Mouse (Mus musculus): ENCODE data around the gene Zfp366. TPM values are rescaled to one million over a fixed set of nuclear protein-coding genes. Genes with fewer than 3 reads are reported as not detected.

Zfp366 gene
- total RNA-seq, 2 experiments from 2014 or later, result not detected

DNA sequence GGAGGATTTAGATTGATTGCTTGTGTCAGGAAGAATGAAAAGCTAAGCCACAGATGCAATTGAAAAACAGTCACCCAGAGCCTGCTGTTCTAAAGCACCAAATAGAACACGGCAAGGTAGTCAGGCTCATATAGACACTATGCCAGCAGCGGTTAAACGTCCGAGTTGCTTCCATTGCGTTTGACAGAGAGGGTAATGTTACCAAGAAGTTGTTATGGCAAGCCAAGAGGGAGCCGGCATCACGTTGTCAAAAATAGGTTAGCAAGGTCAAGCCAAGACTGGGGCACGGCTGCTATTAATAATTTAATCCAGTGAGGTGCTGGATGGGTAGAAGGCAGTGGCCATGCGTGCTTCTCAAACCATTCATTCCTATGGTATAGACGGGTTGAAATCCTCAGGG lies 950 bp downstream of the Zfp366 start:
- no peak for ATAC-seq (replicated peaks; ENCODE audit: low FRiP score, poor library complexity, severe bottlenecking)

DNA sequence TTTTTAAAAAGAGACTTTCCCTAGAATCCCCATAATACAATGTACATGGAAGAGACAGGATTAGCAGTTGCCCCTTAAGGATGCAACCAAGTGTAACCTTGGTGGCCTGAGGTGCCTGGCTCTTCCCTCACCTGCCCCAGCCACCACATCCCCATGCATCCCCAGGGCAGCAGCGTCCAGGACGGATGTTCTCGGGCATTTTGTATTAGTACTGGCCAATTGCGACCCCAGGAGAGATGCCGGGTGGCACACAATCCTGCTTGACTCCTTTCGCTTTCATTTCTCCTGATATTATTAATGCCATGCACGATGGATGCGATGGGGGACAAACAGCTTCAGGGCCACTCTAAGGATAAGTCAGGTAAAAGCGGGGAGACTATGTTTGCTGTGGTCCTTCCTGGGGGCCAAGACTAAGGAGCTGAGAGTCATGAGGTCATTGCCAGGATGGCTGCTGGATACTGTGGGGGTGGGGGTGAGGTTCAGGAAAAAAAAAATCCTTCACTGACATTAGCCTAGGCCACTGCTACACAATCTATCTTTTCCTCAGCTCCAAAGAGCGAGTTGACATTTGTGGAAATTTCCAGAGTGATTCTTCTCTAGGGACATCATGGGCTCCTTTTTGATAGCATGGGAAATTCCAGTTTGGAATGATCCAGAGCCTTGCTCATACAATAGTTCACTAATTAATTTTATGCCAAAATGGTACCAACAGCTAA lies 1.7 kb downstream of the Zfp366 start:
- ATAC-seq (replicated peaks; ENCODE audit: low FRiP score, poor library complexity, severe bottlenecking), result no peak

DNA sequence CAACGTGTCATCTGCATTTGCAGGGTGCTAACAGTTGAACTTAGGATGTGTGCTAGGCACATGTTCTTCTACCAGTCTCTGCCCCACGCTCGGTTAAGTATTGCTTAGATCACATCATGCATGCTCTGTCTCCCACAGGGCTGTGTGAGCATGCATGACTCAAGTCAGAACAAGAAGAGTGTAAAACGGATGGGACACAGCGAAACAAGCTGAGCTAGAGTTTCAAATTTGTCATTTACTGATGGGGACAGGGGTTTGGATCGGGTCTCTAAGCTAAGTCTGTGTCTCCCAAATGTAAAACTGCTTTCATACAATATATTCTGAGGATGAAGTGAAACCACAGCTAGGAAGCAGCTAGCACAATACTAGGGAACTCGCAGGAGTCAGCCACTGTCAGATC lies 2.2 kb downstream of the Zfp366 start:
- ATAC-seq (replicated peaks; ENCODE audit: low FRiP score, poor library complexity, severe bottlenecking), result no peak

DNA sequence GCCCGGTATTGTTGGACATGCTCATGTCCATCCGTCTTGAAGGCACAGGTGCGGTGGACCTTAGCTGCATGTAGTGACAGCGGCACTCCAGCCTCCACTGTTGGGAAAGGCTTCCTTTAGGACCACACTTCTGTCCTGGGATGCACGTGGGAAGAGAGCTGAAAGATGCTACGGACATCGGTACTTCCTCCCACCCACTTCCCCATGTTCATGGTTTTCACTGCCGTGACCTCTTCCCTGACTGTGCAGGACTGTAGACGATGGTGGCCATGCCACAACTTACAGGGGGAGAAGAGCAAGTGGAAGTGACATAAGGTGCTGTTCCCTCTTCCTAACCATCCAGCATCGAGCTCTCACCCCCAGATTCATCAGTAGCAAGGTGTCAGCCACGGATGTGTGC lies 2.8 kb downstream of the Zfp366 start:
- ATAC-seq (replicated peaks; ENCODE audit: low FRiP score, poor library complexity, severe bottlenecking), result no peak

DNA sequence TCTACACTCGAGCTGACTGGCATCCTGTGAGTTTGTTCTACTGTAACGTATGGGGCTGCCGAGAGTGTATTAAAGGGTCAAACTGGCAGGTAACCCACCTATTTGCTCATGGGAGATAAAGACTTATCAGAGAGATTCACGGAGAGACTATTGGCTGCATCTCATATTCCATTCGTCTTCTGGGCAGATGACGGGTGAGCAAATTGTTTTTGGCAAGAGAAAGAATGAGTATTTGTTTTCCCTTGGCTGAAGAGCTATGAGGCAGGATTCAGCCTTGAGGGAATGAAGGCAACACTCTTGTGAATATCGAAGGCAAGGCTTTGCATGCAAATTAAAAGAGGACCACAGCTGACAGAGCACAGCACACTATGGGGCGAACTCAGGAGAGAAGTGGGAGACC lies 4.0 kb downstream of the Zfp366 start:
- no peak for ATAC-seq (replicated peaks; ENCODE audit: low FRiP score, poor library complexity, severe bottlenecking)

DNA sequence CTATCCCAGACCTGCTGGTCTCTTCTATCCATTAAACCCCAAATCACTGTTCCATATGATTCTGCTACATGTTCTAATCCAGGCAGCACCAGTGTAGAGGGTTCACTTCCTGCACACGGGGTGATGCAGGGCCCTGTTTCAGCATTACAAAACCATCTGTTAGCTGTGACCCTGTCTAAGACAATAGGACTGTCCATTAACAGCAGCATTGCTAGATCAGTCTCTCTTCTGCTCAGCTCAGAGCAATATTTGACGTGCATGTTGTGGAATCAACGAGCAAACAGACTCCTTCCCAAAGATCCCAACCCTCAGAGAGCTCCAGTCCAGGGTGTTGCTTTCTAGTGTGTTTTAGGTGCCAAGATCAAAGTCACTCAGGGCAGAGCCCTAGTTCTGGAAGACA lies 5.0 kb downstream of the Zfp366 start:
- no peak for ATAC-seq (replicated peaks; ENCODE audit: low FRiP score, poor library complexity, severe bottlenecking)

DNA sequence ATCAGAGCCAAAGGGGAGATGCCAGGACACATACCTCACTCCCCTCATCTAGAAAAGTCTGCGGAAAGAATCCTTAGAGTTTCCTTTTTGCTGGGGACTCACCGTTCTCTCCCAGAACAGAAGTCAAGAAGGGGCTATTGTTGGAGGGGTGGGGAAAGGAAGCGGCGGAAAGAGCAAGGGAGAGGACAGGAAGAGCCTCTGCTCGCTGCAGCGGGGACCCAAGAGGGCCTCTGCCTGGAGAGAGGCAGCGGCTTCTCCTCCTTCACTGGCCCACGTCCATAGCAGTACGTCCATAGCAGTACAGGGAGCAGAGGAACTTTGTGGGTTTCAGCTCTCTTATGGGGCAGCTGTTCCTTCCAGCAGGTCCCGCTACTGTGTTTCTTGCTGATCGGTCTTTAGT lies 5.8 kb downstream of the Zfp366 start:
- ATAC-seq (replicated peaks; ENCODE audit: low FRiP score, poor library complexity, severe bottlenecking), result no peak

DNA sequence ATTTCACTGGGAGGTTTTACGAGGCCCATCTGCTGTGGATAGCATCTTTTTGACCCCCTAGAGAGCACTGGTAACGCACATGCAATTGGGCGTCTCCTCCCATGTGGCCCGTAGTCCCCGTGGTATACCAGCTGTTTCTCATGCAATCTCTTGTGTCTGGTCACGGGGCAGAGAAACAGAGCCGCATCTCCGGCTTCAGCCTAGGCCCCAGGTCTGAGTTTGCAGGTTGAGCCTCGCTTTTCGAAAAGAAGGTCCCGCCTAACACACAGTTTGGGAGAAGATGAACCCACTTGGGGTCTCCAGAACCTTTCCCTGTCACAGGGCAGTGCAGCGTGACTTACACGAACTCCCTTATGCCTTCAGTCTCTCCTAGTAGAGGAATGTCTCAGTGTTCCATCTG lies 6.4 kb downstream of the Zfp366 start:
- ATAC-seq (replicated peaks; ENCODE audit: low FRiP score, poor library complexity, severe bottlenecking), result no peak

DNA sequence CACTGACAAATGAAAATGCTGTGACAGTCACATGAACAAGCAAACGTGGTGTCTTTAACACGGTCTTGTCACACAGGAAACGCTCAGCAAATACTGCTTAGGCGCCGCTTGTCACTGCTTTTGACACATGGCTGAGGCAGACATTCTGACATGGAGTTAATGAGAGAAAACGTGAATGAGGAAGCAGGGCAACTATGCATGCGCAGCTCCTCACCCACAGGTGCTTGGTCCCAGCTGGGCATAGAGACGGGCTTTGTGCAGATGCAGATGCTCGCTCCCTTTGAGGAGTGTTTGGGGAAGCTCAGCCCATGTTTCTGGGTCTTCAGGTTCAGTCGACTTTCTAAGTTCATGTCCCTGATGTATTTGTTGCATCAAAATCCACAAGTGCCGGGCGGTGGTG lies 11.7 kb downstream of the Zfp366 start:
- ATAC-seq (replicated peaks; ENCODE audit: low FRiP score, poor library complexity, severe bottlenecking), result no peak

DNA sequence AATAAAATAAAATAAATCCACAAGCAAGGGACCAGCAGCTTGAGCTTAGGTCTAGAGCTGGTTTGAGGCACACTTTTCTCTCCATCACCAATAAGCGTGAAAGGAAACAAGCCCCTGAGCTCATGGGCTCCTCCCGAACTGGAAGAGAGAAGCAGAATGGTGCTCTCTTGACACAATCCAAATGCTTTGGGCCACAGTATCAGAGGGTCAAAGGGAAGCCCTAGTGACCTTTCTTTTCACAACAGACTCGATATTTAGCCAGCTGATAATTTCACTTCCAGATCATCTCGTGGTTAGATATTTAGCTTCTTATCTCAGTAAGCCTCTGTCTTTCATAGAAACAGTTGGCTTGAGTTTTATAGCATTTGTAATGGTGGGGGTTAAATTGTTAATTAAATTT lies 12.2 kb downstream of the Zfp366 start:
- no peak for ATAC-seq (replicated peaks; ENCODE audit: low FRiP score, poor library complexity, severe bottlenecking)

DNA sequence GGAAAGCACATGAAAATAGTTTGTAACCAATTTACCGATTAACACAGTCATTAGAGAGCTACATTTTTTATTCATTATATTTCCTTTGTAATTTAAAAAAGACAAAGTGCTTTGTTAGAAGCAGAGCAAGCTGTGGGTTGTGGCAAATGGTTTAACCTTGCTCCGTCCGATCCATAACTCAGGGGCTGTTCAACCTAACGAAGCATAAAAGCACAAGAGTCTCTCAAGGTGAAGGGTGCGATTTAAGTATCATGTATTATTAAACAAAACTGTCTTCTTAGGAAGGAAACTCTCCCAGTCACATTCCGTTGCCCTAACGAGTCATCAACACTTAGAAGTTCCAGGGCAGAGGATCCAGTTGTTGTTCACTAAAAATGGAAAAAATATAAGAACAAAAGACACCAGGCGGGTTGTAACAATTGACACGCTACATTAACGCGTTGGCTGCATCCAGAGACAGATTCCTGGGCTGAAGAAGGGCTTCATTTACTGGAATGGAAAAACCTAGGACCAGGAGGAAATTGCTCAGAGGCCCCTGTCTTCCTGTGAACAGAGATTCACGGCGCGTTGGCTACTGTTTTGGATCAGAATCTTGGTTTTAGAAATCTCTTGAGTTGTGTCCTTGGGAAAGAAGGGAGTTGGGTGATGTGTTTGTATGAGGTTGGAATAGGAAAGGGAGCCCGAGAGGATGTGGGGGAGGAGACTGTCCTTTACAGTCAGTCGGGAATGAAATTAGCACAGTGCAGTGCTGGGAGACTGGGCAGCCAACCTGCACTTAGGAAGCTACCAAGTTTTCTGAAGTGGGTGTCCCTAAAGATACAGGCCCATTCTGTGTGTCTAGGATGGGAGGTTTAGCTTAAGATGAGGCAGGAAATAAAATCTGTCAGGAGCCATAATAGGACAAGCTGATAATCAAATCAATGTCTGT lies 17.3 kb downstream of the Zfp366 start:
- ATAC-seq (replicated peaks; ENCODE audit: low FRiP score, poor library complexity, severe bottlenecking), result no peak

DNA sequence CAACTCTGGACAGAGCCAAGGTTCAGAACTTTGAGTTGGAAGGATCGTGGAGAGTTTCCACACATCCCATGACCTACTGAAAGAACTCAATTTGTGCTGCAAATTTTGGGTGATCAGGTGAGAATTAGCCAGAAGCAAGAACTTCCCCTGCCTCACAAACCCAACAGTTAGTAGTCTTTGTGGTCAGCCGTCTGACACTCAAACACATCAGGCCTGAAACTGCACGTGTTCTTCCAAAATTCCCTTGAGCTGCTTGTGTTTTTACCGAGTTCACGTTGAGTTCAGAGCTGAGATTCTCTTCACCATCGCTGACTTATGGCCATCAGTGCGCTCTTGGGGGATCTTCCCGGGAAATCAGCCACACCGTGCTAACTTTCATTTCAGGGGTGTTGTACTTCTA lies 22.6 kb downstream of the Zfp366 start:
- ATAC-seq (replicated peaks; ENCODE audit: low FRiP score, poor library complexity, severe bottlenecking), result no peak

DNA sequence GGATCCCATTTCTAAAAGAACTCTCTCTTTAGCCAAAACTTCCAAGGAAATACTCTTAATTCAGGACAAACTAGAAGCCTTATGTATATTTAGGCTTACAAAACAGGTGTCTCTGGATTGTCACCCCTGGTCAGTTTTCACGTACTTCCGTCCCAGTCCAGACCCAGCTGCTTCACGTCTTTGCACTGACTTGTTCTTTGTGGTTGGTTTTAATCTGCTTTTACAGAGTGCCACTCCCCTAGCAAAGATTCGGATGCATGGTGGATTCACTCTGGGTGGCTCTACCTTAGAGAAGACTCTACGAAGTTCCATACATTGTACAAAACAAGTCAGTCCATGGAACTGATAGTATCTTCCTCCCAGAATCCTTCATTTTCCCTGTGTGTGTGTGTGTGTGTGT lies 25.2 kb downstream of the Zfp366 start:
- no peak for ATAC-seq (replicated peaks; ENCODE audit: low FRiP score, poor library complexity, severe bottlenecking)

DNA sequence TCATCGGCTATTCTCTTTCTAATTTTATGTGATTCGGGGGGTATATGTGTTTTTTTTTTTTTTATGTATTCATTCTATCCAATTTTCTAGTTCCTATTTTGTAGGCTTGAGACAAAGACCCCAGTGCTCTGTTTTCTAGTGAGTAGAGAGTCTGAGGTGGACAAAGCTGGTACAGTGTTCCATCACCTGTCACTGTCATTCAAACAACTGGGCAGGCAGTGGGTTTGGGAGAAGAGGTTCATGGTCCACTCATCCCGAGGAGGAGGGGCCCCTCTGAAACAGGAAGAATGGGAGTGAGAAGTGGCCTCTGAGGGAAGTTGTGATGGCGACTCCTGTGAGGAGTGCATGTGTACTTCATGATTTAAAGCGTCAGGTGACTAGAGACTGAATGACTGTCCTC lies 26.2 kb downstream of the Zfp366 start:
- ATAC-seq (replicated peaks; ENCODE audit: low FRiP score, poor library complexity, severe bottlenecking), result no peak

DNA sequence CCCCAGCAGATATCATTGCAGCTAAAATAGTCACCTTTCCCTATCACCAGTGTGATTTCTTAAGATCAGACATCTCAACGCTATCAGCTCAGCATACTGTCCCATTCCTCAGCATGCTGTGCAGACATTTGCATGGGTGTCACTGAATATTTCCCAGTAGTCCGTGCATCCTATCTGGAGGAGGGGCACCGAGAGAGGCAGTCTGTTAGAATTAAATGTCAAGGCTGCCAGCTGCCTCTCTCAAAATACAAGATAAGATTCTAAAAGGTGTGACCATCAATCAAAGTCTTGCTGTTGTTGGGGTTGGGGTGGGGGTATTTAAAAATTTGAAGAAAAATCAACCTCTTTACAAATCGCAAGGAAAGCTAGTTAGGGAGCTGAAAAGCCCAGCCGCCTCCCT lies 28.4 kb downstream of the Zfp366 start:
- ATAC-seq (replicated peaks; ENCODE audit: low FRiP score, poor library complexity, severe bottlenecking), result no peak

DNA sequence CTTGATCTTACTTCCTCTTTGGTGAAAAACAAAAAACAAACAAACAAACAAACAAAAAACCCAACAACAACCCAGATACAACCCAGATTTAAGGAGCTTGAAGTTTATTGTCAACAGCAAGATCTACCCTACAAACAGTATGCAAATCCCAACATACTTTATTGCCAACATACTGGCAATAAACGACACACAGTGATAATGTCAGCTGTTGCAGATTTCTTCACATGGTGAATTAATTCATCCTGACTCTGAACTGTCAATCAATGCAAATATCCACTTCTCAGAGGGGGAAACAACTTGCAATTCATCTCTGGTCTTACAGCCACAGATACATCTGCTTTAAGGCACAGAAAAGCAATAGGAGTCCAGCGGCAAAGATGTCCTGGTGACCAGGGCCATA lies 31.4 kb downstream of the Zfp366 start:
- ATAC-seq (replicated peaks; ENCODE audit: low FRiP score, poor library complexity, severe bottlenecking), result no peak

DNA sequence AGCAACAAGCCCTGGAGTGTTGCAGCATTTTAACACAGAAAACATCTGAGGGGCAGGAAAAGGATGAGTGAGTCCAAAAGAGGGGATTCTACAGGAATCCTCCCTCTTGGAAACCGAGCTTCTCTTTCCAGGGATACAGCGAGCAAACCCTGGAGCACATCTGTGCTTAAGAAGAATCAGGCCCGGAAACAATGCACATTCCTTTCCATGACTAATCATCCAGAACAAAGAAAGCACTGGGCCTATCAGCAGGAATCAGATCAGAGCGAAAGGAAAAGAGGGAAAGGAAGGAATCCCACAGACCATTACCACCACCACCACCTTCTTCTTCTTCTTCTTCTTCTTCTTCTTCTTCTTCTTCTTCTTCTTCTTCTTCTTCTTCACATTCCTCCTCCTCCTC lies 33.4 kb downstream of the Zfp366 start:
- ATAC-seq (replicated peaks; ENCODE audit: low FRiP score, poor library complexity, severe bottlenecking), result no peak

DNA sequence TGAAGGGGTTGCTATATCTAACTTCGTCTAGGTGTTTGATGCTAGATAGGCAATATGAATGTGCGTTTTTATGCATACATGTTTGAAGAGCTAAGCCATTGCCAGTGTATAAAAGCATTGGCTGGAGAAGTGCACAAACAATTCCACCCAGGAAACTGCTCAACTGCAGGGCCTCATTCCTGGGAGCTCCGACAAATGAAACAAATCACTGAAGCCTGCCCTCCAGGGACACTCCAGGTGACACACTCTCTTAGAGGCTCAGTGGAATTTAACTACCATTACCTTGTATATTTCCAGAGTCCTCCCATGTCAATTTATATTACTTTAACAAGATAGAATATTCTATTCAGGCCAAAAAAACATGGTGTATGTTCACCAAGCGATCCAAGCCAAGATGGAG lies 35.0 kb downstream of the Zfp366 start:
- ATAC-seq (replicated peaks; ENCODE audit: low FRiP score, poor library complexity, severe bottlenecking), result no peak

DNA sequence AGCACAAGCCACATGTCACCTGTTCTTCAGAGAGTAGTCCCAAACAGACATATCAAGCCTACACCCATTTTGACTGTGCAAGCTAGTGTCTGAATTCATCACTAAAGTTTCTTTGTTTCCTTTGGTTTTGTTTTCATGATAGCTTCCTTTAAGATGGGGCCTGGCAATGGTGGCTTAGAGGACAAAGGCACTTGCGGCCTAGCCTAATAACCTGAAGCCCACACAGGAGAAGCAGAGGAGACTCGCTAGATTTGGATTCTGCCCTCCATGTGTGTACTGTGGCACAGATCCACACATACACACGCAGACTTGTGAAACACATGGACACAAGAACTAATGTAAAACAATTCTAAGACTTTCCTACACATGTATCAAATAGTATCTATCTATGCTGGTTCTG lies 37.4 kb downstream of the Zfp366 start:
- ATAC-seq (replicated peaks; ENCODE audit: low FRiP score, poor library complexity, severe bottlenecking), result no peak

DNA sequence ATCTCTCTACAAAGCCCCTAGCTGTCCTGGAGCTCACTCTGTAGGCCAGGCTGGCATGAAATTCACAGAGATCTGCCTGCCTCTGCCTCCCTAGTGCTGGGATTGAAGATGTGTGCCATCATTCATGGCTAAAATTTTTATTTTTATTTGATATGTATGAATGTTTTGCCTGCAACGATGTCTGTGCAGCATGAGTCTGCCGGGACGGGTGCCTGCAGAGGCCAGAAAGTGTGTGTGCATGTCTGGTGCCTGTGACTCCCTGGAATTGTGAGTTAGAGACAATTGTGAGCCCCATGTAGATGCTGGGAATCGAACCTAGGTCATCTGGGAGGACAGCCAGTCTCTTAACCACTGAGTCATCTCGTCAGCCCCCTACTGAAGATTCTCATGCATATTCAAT lies 37.9 kb downstream of the Zfp366 start:
- ATAC-seq (replicated peaks; ENCODE audit: low FRiP score, poor library complexity, severe bottlenecking), result no peak

DNA sequence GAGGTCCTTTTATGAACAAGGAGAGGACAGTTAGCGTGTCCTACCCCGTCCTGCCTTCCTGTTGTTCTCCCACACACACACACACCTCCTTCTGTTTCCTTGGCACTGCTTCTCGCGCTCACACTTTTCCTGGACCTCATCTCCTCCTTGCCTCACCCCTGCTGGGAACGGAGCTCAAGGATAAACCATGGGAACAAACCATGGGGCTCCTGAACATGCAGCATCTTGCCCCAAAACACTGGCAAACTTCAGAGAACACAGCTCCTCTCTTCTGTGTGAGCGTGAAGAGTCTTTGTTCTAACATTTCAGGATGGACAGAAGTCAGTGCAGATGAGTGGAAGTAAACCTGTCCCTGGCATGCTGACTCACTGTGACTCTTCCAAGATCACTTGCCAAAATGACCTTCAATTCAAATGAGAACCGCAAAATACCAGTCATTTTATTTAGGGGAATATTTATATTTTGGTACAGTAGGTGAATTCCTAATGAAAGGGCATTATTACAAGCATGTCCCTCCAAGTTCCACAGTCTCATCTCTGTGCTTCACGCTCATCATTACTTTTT lies 38.8 kb downstream of the Zfp366 start:
- no peak for ATAC-seq (replicated peaks; ENCODE audit: low FRiP score, poor library complexity, severe bottlenecking)

All from erythroid progenitor cell, adult 5-6 weeks (primary cell).